Comparison of ENCODE assay signal across 8 mouse cellular contexts in genomic region chr1:45766123-45766522, GRCm38 (mm10). TPM values are rescaled to one million over a fixed set of nuclear protein-coding genes. Genes with fewer than 3 reads are reported as not detected.
A peak's percentile ranks its signal among the peaks of the same experiment; 100 is the strongest.
DNase-seq lines count a peak whose midpoint lies in the region; ATAC-seq and TF ChIP-seq lines count a peak whose summit lies in the region.

No protein-coding gene starts in this region.

- H3K27ac ChIP-seq in forebrain, embryonic 10.5 days, result no peak overlapping the region
- H3K27ac ChIP-seq in forebrain, embryonic 12.5 days, result no peak overlapping the region
- H3K27ac ChIP-seq in MEL (ENCODE audit: control insufficient read depth, low read depth, low read length), result no peak overlapping the region
- peak overlapping the region; percentile 65 for H3K27ac ChIP-seq in lung, embryonic 16.5 days (ENCODE audit: low read length)

- no peaks in the 10 kb centered on the region for H3K9me3 ChIP-seq in forebrain, embryonic 10.5 days
- no peaks in the 10 kb centered on the region for H3K9me3 ChIP-seq in forebrain, embryonic 12.5 days
- no peaks in the 10 kb centered on the region for H3K9me3 ChIP-seq in MEL (replicated peaks; ENCODE audit: insufficient read depth, low read length)
- H3K9me3 ChIP-seq in lung, embryonic 16.5 days (ENCODE audit: control insufficient read depth, low read length), result no peaks in the 10 kb centered on the region

- WGBS in forebrain, embryonic 10.5 days, result 28% methylated on average over 8 of the region's 8 CpGs
- 27% methylated on average over 8 of the region's 8 CpGs for WGBS in forebrain, embryonic 12.5 days
- 19% methylated on average over 8 of the region's 8 CpGs for WGBS in lung, embryonic 16.5 days

- peaks cover 5% of the 10 kb centered on the region for H3K4me1 ChIP-seq in forebrain, embryonic 10.5 days
- no peaks in the 10 kb centered on the region for H3K4me1 ChIP-seq in forebrain, embryonic 12.5 days
- peaks cover 5 to 12% of the 10 kb centered on the region in 2 experiments; a peak in 3 of 4 replicates for H3K4me1 ChIP-seq in MEL (ENCODE audit: control insufficient read depth in 1 of 2, insufficient read depth in 2 of 2, low read length in 2 of 2)
- H3K4me1 ChIP-seq in lung, embryonic 16.5 days (replicated peaks; ENCODE audit: control insufficient read depth, insufficient read depth, low read length), result peaks cover 8% of the 10 kb centered on the region

- no peaks in the 10 kb centered on the region for H3K27me3 ChIP-seq in forebrain, embryonic 10.5 days (ENCODE audit: poor library complexity, severe bottlenecking)
- no peaks in the 10 kb centered on the region for H3K27me3 ChIP-seq in forebrain, embryonic 12.5 days
- no peaks in the 10 kb centered on the region for H3K27me3 ChIP-seq in MEL (ENCODE audit: control insufficient read depth in 1 of 2, insufficient read depth in 2 of 2, low read length in 2 of 2)
- no peaks in the 10 kb centered on the region for H3K27me3 ChIP-seq in lung, embryonic 16.5 days (ENCODE audit: control insufficient read depth, insufficient read depth, low read depth, low read length)

- peak; percentile 94 for TF ChIP-seq RAD21 in MEL (IDR thresholded peaks at IDR 0.05; ENCODE audit: low read depth, low read length)

- no peak overlapping the region for H3K4me2 ChIP-seq in forebrain, embryonic 12.5 days
- no peak overlapping the region for H3K4me2 ChIP-seq in lung, embryonic 16.5 days (ENCODE audit: low read depth, low read length)

- DNase-seq in forebrain, embryonic 10.5 days (ENCODE audit: extremely low spot score, low spot score), result peak; percentile 50
- peak; percentile 79 for DNase-seq in MEL (ENCODE audit: low read depth, low spot score)
- DNase-seq in cerebellum, adult 9-10 months, result peak; percentile 30
- peak; percentile 87 for DNase-seq in gastrocnemius, postnatal 10 days
- DNase-seq in kidney, postnatal 10 days, result peak; percentile 89
- DNase-seq in right cerebral cortex, postnatal 14 days, result peak; percentile 86

- no peak for ATAC-seq in forebrain, embryonic 12.5 days (ENCODE audit: low FRiP score)
- ATAC-seq in lung, embryonic 16.5 days (ENCODE audit: low read depth), result peak; percentile 62; the same call in 1 of the 2 replicates

- no peak for TF ChIP-seq POLR2A in MEL (IDR thresholded peaks at IDR 0.05; ENCODE audit: control insufficient read depth in 1 of 2, insufficient read depth in 1 of 2, low read depth in 1 of 2, low read length in 2 of 2, poor library complexity in 1 of 2)

- H3K36me3 ChIP-seq in forebrain, embryonic 10.5 days (replicated peaks), result no peaks in the 10 kb centered on the region
- no peaks in the 10 kb centered on the region for H3K36me3 ChIP-seq in forebrain, embryonic 12.5 days (replicated peaks)
- peaks cover 0 to 15% of the 10 kb centered on the region in 2 experiments; a peak in 2 of 4 replicates for H3K36me3 ChIP-seq in MEL (ENCODE audit: control insufficient read depth in 1 of 2, insufficient read depth in 2 of 2, low read length in 2 of 2)
- H3K36me3 ChIP-seq in lung, embryonic 16.5 days (ENCODE audit: control insufficient read depth, insufficient read depth, low read length), result no peaks in the 10 kb centered on the region

- TF ChIP-seq CTCF in MEL (IDR thresholded peaks at IDR 0.05 in 2 of 3, conservative IDR thresholded peaks at IDR 0.05 in 1 of 3; ENCODE audit: control insufficient read depth in 1 of 3, insufficient read depth in 1 of 3, low read depth in 2 of 3, low read length in 3 of 3, poor library complexity in 1 of 3, severe bottlenecking in 1 of 3), result peak; percentile 51 to 88 (median 57)

- no peaks in the 10 kb centered on the region for H3K79me2 ChIP-seq in MEL (ENCODE audit: control insufficient read depth, insufficient read depth, low read length, poor library complexity)

- no peak overlapping the region for H3K4me3 ChIP-seq in forebrain, embryonic 10.5 days
- no peak overlapping the region for H3K4me3 ChIP-seq in forebrain, embryonic 12.5 days (replicated peaks)
- no peak overlapping the region for H3K4me3 ChIP-seq in MEL (ENCODE audit: control insufficient read depth in 1 of 2, insufficient read depth in 1 of 2, low read depth in 2 of 2, low read length in 2 of 2)
- no peak overlapping the region for H3K4me3 ChIP-seq in lung, embryonic 16.5 days (ENCODE audit: low read length)

- TF ChIP-seq EP300 in MEL (IDR thresholded peaks at IDR 0.05; ENCODE audit: low read depth in 1 of 2, low read length in 2 of 2), result no peak

- H3K9ac ChIP-seq in forebrain, embryonic 12.5 days, result no peak overlapping the region
- no peak overlapping the region for H3K9ac ChIP-seq in MEL (ENCODE audit: control insufficient read depth, low read depth, low read length, poor library complexity, severe bottlenecking)
- H3K9ac ChIP-seq in lung, embryonic 16.5 days (ENCODE audit: low read length), result no peak overlapping the region

TF ChIP-seq in MEL, 35 proteins besides CTCF, POLR2A, EP300 and RAD21:
- TF ChIP-seq SMC3 (IDR thresholded peaks at IDR 0.05; ENCODE audit: low read depth, low read length) (peak; percentile 87), JUND (IDR thresholded peaks at IDR 0.05; ENCODE audit: low read depth, low read length) (0 out of 2 replicates have a peak, but pooled peaks have one; percentile 37), ZC3H11A (IDR thresholded peaks at IDR 0.05; ENCODE audit: low read depth, low read length) (peak; percentile 85), USF1 (IDR thresholded peaks at IDR 0.05; ENCODE audit: low read depth, low read length) (no peak)

RNA-seq across cellular contexts. Expression of gene Wdr75, which starts 28.8 kb away (rescaled TPM):
- 94.1 and 99.5 TPM in 2 replicates for polyA plus RNA-seq in forebrain, embryonic 10.5 days (2016; fragmentation: Nextera tagmentation; extraction: Ambion mirVana)
- 64.9 and 74.4 TPM in 2 replicates for polyA plus RNA-seq in forebrain, embryonic 12.5 days (2016; fragmentation: Nextera tagmentation; extraction: Ambion mirVana)
- 171 and 195 TPM in 2 replicates for total RNA-seq in MEL (2012; rRNA removed)
- 100 to 1,000 TPM; 193 to 279 TPM for polyA plus RNA-seq in MEL (2012; ENCODE audit: insufficient read depth in 1 of 2, insufficient read length in 2 of 2, low read depth in 1 of 2, low replicate concordance in 2 of 2, missing spikeins in 1 of 2)
- total RNA-seq in gastrocnemius, postnatal 10 days (2021), result 10 to 100 TPM; 22.7 to 24.2 TPM
- 58.4 and 61.9 TPM in 2 replicates for polyA plus RNA-seq in lung, embryonic 16.5 days (2015; fragmentation: Nextera tagmentation; extraction: Ambion mirVana)

Comparison
In these comparisons a context has a peak if more than half of its experiments do, and no peak if none do; other contexts are left out.
1. DNase-seq: peak in every context shown above with its lines; median percentile 89 in kidney, postnatal 10 days; 87 in gastrocnemius, postnatal 10 days; 86 in right cerebral cortex, postnatal 14 days; 79 in MEL; 50 in forebrain, embryonic 10.5 days; 30 in cerebellum, adult 9-10 months.